Mouse (Mus musculus) G1E (cell line): Measurements from ENCODE around the gene Rpp38. TPM values are rescaled to one million over a fixed set of nuclear protein-coding genes. Genes with fewer than 3 reads are reported as not detected.

ENCODE experiments used
- ATAC-seq: 2 replicates; pipeline ENCODE4 v1.8.0; 2016; ENCODE audit warnings: mild to moderate bottlenecking; ENCODE audit not compliant: insufficient number of reproducible peaks, poor library complexity, low FRiP score, severe bottlenecking; ENCODE audit errors: extremely low read depth
- DNase-seq: peaks from one replicate; pipeline ENCODE4 v3.0.0; 2012; ENCODE audit warnings: low spot score
- H3K27me3 ChIP-seq: 2 replicates; pipeline ENCODE4 v1.6.1; 2012; ENCODE audit warnings: mild to moderate bottlenecking, low read length, inconsistent platforms; ENCODE audit not compliant: insufficient read depth
- H3K36me3 ChIP-seq: replicated peaks from 2 replicates; pipeline ENCODE3; 2012; ENCODE audit warnings: mild to moderate bottlenecking, inconsistent platforms
- H3K4me1 ChIP-seq: 2 replicates; pipeline ENCODE4 v1.6.1; 2012; ENCODE audit warnings: low read depth, low read length, inconsistent platforms, mixed read lengths; ENCODE audit not compliant: insufficient read depth
- H3K4me3 ChIP-seq: 2 replicates; pipeline ENCODE4 v1.5.1; 2012; ENCODE audit warnings: low read depth, mild to moderate bottlenecking, inconsistent platforms, low read length, moderate library complexity, mixed read lengths
- H3K9me3 ChIP-seq: replicated peaks from 2 replicates; pipeline ENCODE4 v1.6.1; 2012; ENCODE audit warnings: inconsistent platforms
- CTCF ChIP-seq: IDR thresholded peaks from 2 replicates; pipeline ENCODE4 v1.5.1; 2012; ENCODE audit warnings: low read depth, low read length, inconsistent platforms, mixed read lengths
- GATA1 ChIP-seq: IDR thresholded peaks from 2 replicates; pipeline ENCODE4 v1.6.1; 2012; ENCODE audit warnings: borderline replicate concordance, low read length, inconsistent platforms, mixed read lengths
- GATA2 ChIP-seq: IDR thresholded peaks from 2 replicates; pipeline ENCODE4 v1.6.1; 2012; ENCODE audit warnings: low read depth, low read length, inconsistent platforms, borderline replicate concordance
- POLR2AphosphoS5 ChIP-seq: IDR thresholded peaks from 2 replicates; pipeline ENCODE4 v1.6.1; 2012; ENCODE audit warnings: low read depth, low read length, inconsistent platforms; ENCODE audit not compliant: insufficient replicate concordance
- TAL1 ChIP-seq: conservative IDR thresholded peaks from 2 replicates; pipeline ENCODE4 v1.6.1; 2012; ENCODE audit warnings: low read depth, low read length, inconsistent platforms, mixed read lengths
- polyA plus RNA-seq: library from polyadenylated mRNA; stranded (reverse); fragments of >175 nt; gene quantifications from 2 replicates; pipeline ENCODE4 v1.2.3, GENCODE M21; 2012
- total RNA-seq, 2 experiments: library from RNA; stranded (forward) in 1 of 2; stranded (reverse) in 1 of 2; fragments of 200-1000 nt in 1 of 2; fragments of >200 nt in 1 of 2; fragmentation: Nextera tagmentation in 1 of 2; gene quantifications; 2 replicates each; pipeline ENCODE4 v1.2.3; 2014 to 2017

Gene Rpp38
- total and polyA plus RNA-seq, 3 experiments: 2.6 to 50.0 (median 22.9) TPM

DNA sequence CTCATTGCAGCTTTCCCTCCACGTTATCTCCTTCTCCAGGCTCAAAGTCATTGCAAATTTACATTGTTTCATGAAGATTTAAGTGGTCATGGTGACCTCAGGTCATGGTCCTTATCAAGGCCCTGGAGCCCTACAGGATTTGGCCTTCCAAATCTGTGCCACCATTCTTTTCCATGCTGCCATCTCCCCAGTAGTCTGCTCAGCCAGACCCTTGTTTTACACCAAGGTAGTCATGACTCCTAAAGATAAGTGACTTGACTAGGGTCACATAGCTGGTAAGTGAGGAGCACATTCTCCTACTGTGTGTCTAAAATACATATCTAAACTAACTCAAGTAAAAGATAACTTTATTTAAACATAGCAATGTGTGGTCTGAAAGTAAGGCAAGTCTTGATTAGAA lies 40.3 kb downstream of the Rpp38 start:
- no peaks in the 10 kb centered on the region for H3K27me3 ChIP-seq
- H3K9me3 ChIP-seq: no peaks in the 10 kb centered on the region
- DNase-seq (no peak), ATAC-seq (peak; percentile 22; the same call in 1 of the 2 replicates)
- H3K4me1 ChIP-seq: peaks cover 3% of the 10 kb centered on the region; the same call in 1 of the 2 replicates
- TF ChIP-seq GATA1 (no peak), CTCF (no peak), TAL1 (no peak), GATA2 (no peak), POLR2AphosphoS5 (no peak)
- H3K4me3 ChIP-seq: no peak overlapping the region
- H3K36me3 ChIP-seq: peaks cover 6% of the 10 kb centered on the region

DNA sequence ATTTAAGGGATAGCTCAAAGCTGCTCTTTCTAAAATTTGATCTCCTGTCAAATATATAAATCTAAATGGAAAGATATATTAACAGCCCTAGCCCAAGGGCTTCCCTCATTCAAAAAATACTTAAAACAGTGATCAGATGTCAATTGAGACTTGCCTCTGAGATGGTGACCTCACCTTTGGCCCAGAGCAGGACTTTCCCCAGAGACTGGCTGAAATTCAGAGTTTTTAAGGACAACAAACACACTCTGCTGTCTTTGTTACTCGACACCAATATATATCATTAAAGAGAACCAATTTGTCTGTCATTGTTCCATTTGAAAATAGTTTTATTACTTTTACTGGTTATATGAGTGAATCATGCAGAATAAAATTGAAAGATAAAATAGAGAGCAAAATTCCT lies 42.9 kb downstream of the Rpp38 start:
- peaks cover 5% of the 10 kb centered on the region for H3K36me3 ChIP-seq
- peaks cover 13% of the 10 kb centered on the region for H3K4me1 ChIP-seq
- no peak for DNase-seq
- no peak overlapping the region for H3K4me3 ChIP-seq
- no peaks in the 10 kb centered on the region for H3K9me3 ChIP-seq
- no peak for ATAC-seq
- TF ChIP-seq CTCF: no peak
- H3K27me3 ChIP-seq: no peaks in the 10 kb centered on the region

DNA sequence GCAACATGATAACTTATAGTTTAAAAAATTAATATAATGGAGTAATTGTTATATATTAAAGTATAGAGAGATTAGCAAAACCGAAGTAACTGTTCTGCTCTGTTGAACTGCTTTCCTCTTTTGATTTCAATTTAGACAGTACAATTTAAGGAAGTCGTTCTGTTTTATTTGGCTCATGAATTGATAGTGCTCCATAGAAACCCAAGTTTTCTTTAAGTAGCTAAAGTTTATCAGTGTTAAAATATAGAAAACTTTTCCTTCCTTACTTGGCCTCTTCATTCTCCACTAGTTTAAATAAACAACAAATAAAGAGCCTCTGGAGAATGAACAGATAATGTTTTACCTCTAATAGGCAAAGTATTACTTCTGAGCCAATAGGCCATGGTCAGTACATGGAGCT lies 46.2 kb downstream of the Rpp38 start:
- no peaks in the 10 kb centered on the region for H3K27me3 ChIP-seq
- DNase-seq: no peak

DNA sequence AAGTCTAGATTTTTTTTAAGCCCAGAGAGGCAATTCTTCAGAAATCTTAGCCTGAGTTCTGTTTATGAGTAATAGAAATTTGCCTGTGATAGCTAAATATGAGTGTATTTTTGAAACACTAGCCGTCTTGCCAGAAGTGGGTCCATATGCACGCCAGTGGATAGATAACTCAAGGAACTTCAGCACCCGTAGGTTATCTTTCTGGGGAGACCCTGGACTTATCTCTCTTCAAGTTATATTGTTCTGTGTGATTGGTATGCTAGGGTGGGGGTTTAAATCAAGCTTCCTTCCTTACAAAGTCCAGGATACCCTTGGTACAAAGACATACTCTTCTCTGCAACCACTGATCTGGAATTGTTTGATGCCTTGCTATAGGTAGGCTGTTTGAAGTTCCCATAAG lies 46.7 kb downstream of the Rpp38 start:
- no peaks in the 10 kb centered on the region for H3K9me3 ChIP-seq
- peaks cover 2% of the 10 kb centered on the region for H3K36me3 ChIP-seq
- no peak for DNase-seq
- H3K4me1 ChIP-seq: peaks cover 27% of the 10 kb centered on the region
- no peaks in the 10 kb centered on the region for H3K27me3 ChIP-seq
- TF ChIP-seq POLR2AphosphoS5 (no peak), CTCF (no peak), GATA2 (no peak), TAL1 (no peak), GATA1 (no peak)
- ATAC-seq: no peak
- no peak overlapping the region for H3K4me3 ChIP-seq

More for the DNA sequence above, 46.2 kb downstream of the Rpp38 start:
- TF ChIP-seq GATA2: no peak
- no peak for TF ChIP-seq TAL1
- no peak for TF ChIP-seq POLR2AphosphoS5
- TF ChIP-seq GATA1: no peak
- no peak for TF ChIP-seq CTCF
- Histone ChIP-seq H3K36me3 (peaks cover 2% of the 10 kb centered on the region), H3K4me3 (no peak overlapping the region), H3K9me3 (no peaks in the 10 kb centered on the region), H3K4me1 (peaks cover 27% of the 10 kb centered on the region)
- ATAC-seq: no peak

DNA sequence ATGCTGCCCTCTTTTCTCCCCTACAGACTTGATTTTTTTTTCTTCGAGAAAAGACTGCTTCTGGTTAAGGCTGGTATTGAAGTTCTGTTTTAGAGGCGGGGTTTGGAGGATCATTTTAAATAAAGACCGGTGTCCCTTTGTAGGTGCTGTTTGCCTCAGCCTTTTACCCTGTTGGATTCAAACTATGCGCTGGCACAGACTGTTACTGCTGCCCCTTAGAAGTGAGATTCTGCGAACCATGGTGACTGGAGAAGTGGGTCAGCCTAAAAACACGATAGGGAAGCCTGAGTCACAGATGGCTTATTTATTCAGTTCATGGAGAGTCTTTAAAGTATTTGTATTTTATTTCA lies 47.3 kb downstream of the Rpp38 start:
- ATAC-seq: no peak
- Histone ChIP-seq H3K36me3 (peaks cover 2% of the 10 kb centered on the region), H3K4me1 (peaks cover 27% of the 10 kb centered on the region), H3K9me3 (no peaks in the 10 kb centered on the region), H3K27me3 (no peaks in the 10 kb centered on the region), H3K4me3 (peak overlapping the region; percentile 93)
- TF ChIP-seq POLR2AphosphoS5 (no peak), GATA1 (no peak), TAL1 (no peak), GATA2 (no peak), CTCF (no peak)
- DNase-seq: no peak

DNA sequence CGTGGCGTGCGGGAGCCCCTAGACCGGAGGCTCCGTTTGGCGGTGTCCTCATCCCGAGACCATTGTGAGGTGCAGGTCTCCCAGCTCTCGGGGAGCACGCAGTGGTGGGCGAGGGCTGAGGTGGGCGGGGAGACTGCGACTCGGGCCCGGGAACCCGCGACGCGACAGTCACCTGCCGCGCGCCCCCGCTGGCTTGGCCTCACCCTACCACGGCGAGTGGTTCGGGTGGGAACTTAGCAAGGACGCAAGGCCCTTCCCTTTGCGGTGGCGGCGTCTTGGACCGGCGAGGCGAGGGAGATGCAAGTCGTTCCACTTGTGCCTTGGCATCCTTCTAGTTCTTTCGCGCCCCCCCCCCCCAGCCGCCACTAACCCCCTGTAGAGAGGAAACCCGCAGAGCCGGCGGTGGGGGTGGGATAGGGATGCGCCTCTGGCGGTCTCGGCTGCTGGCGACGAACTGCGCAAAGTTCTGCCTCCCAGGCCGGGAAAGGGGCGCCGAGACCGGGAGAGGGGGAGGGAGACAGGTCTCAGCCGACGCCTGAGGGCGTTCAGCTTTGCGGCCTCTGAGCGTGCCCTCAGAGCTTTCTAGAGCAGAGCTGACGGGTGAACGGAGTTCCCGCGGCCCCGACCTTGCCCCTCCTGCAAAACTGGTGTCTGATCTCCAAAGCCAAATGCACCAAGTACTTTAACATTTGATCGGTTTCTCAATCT lies 47.8 kb downstream of the Rpp38 start:
- TF ChIP-seq TAL1: no peak
- TF ChIP-seq GATA1: no peak
- TF ChIP-seq GATA2: no peak
- no peak for TF ChIP-seq POLR2AphosphoS5
- no peak for TF ChIP-seq CTCF
- H3K9me3 ChIP-seq: no peaks in the 10 kb centered on the region
- peaks cover 2% of the 10 kb centered on the region for H3K36me3 ChIP-seq
- peaks cover 27% of the 10 kb centered on the region for H3K4me1 ChIP-seq
- peak overlapping the region; percentile 93 for H3K4me3 ChIP-seq
- ATAC-seq (no peak), DNase-seq (peak; percentile 30)
- peaks cover 3% of the 10 kb centered on the region; the same call in 1 of the 2 replicates for H3K27me3 ChIP-seq
